Comparison of ENCODE assay signal across 10 mouse cellular contexts in genomic region chr3:122130771-122131170, GRCm38 (mm10).
DNase-seq lines count a peak whose midpoint lies in the region; ATAC-seq and TF ChIP-seq lines count a peak whose summit lies in the region.
"Had no signal": no experiment of that assay in that cellular context is flagged by ENCODE, and none has a peak within 500 bp of the region (broad histone marks: within the 10 kb centered on the region; RNA-seq: fewer than 3 reads in every experiment).

No protein-coding gene starts in this region.

- H3K4me3 ChIP-seq in gastrocnemius, adult 2 months = no peak overlapping the region
- no peak overlapping the region for H3K4me3 ChIP-seq in myocyte
- no peak overlapping the region for H3K4me3 ChIP-seq in forebrain, embryonic 15.5 days
- no peak overlapping the region for H3K4me3 ChIP-seq in forebrain, embryonic 12.5 days (replicated peaks)

- intact Hi-C loops in gastrocnemius, adult 2 months (cut with DNase I) = no loop called here
- intact Hi-C loops in left cerebral cortex, postnatal 36 days (cut with DNase I) = no loop called here

- TF ChIP-seq CTCF in gastrocnemius, adult 2 months (IDR thresholded peaks at IDR 0.05) = no peak

- H3K79me2 ChIP-seq in myocyte (ENCODE audit: control insufficient read depth, insufficient read depth) = no peaks in the 10 kb centered on the region

- 61% methylated on average over 4 of the region's 4 CpGs for WGBS in forebrain, embryonic 15.5 days
- WGBS in forebrain, embryonic 12.5 days = 67% methylated on average over 4 of the region's 4 CpGs

- no peaks in the 10 kb centered on the region for H3K9me3 ChIP-seq in forebrain, embryonic 15.5 days
- no peaks in the 10 kb centered on the region for H3K9me3 ChIP-seq in forebrain, embryonic 12.5 days

- H3K4me2 ChIP-seq in myocyte (ENCODE audit: low read depth) = peak overlapping the region; percentile 45
- no peak overlapping the region for H3K4me2 ChIP-seq in forebrain, embryonic 15.5 days (replicated peaks)
- H3K4me2 ChIP-seq in forebrain, embryonic 12.5 days = no peak overlapping the region

- peak; percentile 59 for DNase-seq in gastrocnemius, adult 2 months
- DNase-seq in gastrocnemius, postnatal 10 days = no peak
- peak; percentile 83 for DNase-seq in heart, adult 8-10 months (ENCODE audit: low spot score)
- DNase-seq in kidney, postnatal 10 days = peak; percentile 49
- no peak for DNase-seq in left cerebral cortex, postnatal 36 days (ENCODE audit: low spot score in 2 of 2)
- DNase-seq: cerebellum, adult 11 months had no signal

- peak overlapping the region; percentile 83 for H3K27ac ChIP-seq in gastrocnemius, adult 2 months
- no peak overlapping the region for H3K27ac ChIP-seq in forebrain, embryonic 15.5 days (replicated peaks)
- H3K27ac ChIP-seq in forebrain, embryonic 12.5 days = no peak overlapping the region

- no peaks in the 10 kb centered on the region for H3K4me1 ChIP-seq in forebrain, embryonic 15.5 days
- peaks cover 14% of the 10 kb centered on the region for H3K4me1 ChIP-seq in forebrain, embryonic 12.5 days

- H3K27me3 ChIP-seq in myocyte (ENCODE audit: control insufficient read depth, insufficient read depth, insufficient read length) = peaks cover 14% of the 10 kb centered on the region
- H3K27me3 ChIP-seq in forebrain, embryonic 15.5 days = no peaks in the 10 kb centered on the region
- H3K27me3 ChIP-seq in forebrain, embryonic 12.5 days = 0 out of 2 replicates have a peak, but pooled peaks cover 4% of the 10 kb centered on the region
- H3K27me3 ChIP-seq: CH12.LX had no signal

- ATAC-seq in forebrain, embryonic 15.5 days (replicated peaks) = no peak
- ATAC-seq in forebrain, embryonic 12.5 days (ENCODE audit: low FRiP score) = no peak

- no peak for TF ChIP-seq POLR2A in myocyte (IDR thresholded peaks at IDR 0.05; ENCODE audit: insufficient read length, low read depth)

- no peak overlapping the region for H3ac ChIP-seq in myocyte (ENCODE audit: control insufficient read depth, insufficient read length)

- H3K36me3 ChIP-seq in myocyte (ENCODE audit: control insufficient read depth, insufficient read depth) = no peaks in the 10 kb centered on the region
- no peaks in the 10 kb centered on the region for H3K36me3 ChIP-seq in forebrain, embryonic 15.5 days
- no peaks in the 10 kb centered on the region for H3K36me3 ChIP-seq in forebrain, embryonic 12.5 days (replicated peaks)

- no peak overlapping the region for H3K9ac ChIP-seq in forebrain, embryonic 15.5 days (replicated peaks)
- H3K9ac ChIP-seq in forebrain, embryonic 12.5 days = no peak overlapping the region

TF ChIP-seq in myocyte, 11 proteins besides CTCF, POLR2A, EP300 and RAD21:
- TF ChIP-seq REST (IDR thresholded peaks at IDR 0.05; ENCODE audit: insufficient read depth, insufficient read length) = no peak
- peak in 1 of 3 experiments; percentile 23 for TF ChIP-seq MYOD1 (IDR thresholded peaks at IDR 0.05; ENCODE audit: control insufficient read depth in 1 of 3, insufficient read length in 2 of 3, low read depth in 2 of 3)
- TF ChIP-seq TCF3 (IDR thresholded peaks at IDR 0.05; ENCODE audit: insufficient read length, low read depth) = no peak

Comparison
In these comparisons a context has a peak if more than half of its experiments do, and no peak if none do; other contexts are left out.
1. DNase-seq: peak in gastrocnemius, adult 2 months (single experiment), heart, adult 8-10 months (single experiment) and kidney, postnatal 10 days (single experiment); none in gastrocnemius, postnatal 10 days (single experiment) and left cerebral cortex, postnatal 36 days (0 of 2).